Mouse (Mus musculus) mouse embryonic stem cell (cell line): ENCODE results near the gene Tspoap1.

Source experiments
- in situ Hi-C, 2 experiments: fragments of 300-500 bp; cut with MboI; formaldehyde crosslinking; loops; 1 replicate in 1 of 2; 3 replicates in 1 of 2; pipeline ENCODE4 v1.14.3; 2019 to 2020; ENCODE audit warnings: low sequenced_read_pairs in 2 of 2, low pct_unique_long_range_greater_than_20kb in 1 of 2, mixed read lengths in 1 of 2; ENCODE audit not compliant: unreplicated experiment in 1 of 2

The Tspoap1 gene

GRCm38 (mm10) chr11:87737175-87737740 lies 23.1 kb upstream of the Tspoap1 start, which contains the start of gene Supt4a:
Gene Supt4a, plus strand, starts transcription at chr11:87737552.
- in situ Hi-C loops = no loop called here

- in situ Hi-C loops = no loop called here
These were observed 16.6 kb upstream of the Tspoap1 start for GRCm38 (mm10) chr11:87743691-87744090.

- in situ Hi-C loops = no loop called here
These were observed 15.4 kb upstream of the Tspoap1 start for GRCm38 (mm10) chr11:87744964-87745363.

GRCm38 (mm10) chr11:87745632-87746555 lies 14.4 kb upstream of the Tspoap1 start:
- in situ Hi-C loops = no loop called here

GRCm38 (mm10) chr11:87747312-87747711 lies 13.0 kb upstream of the Tspoap1 start:
- in situ Hi-C loops = no loop called here

GRCm38 (mm10) chr11:87747716-87748115 lies 12.6 kb upstream of the Tspoap1 start:
- in situ Hi-C loops = no loop called here

- in situ Hi-C loops = no loop called here
These were observed 11.9 kb upstream of the Tspoap1 start for GRCm38 (mm10) chr11:87748132-87749119.

GRCm38 (mm10) chr11:87749192-87750042 lies 10.9 kb upstream of the Tspoap1 start:
- in situ Hi-C loops = no loop called here

- in situ Hi-C loops = no loop called here
These were observed 10.3 kb upstream of the Tspoap1 start for GRCm38 (mm10) chr11:87750043-87750421.

GRCm38 (mm10) chr11:87750521-87750920 lies 9.8 kb upstream of the Tspoap1 start:
- in situ Hi-C loops = no loop called here

GRCm38 (mm10) chr11:87751031-87751430 lies 9.3 kb upstream of the Tspoap1 start:
- in situ Hi-C loops = no loop called here

- in situ Hi-C loops = no loop called here
These were observed 8.8 kb upstream of the Tspoap1 start for GRCm38 (mm10) chr11:87751491-87751966.

GRCm38 (mm10) chr11:87752307-87752706 lies 8.0 kb upstream of the Tspoap1 start:
- in situ Hi-C loops = no loop called here

- in situ Hi-C loops = no loop called here
These were observed 7.1 kb upstream of the Tspoap1 start for GRCm38 (mm10) chr11:87753255-87753654.

GRCm38 (mm10) chr11:87753891-87754501 lies 6.3 kb upstream of the Tspoap1 start:
- in situ Hi-C loops = no loop called here

- in situ Hi-C loops = no loop called here
These were observed 5.7 kb upstream of the Tspoap1 start for GRCm38 (mm10) chr11:87754603-87755002.

GRCm38 (mm10) chr11:87755360-87756017 lies 4.9 kb upstream of the Tspoap1 start:
- in situ Hi-C loops = no loop called here
